Mouse (Mus musculus): ENCODE data around the gene Hnrnph1. TPM values are rescaled to one million over a fixed set of nuclear protein-coding genes. Genes with fewer than 3 reads are reported as not detected.

Hnrnph1 gene
- polyA plus RNA-seq, 1 experiment from 2014 or later: 498 TPM

DNA sequence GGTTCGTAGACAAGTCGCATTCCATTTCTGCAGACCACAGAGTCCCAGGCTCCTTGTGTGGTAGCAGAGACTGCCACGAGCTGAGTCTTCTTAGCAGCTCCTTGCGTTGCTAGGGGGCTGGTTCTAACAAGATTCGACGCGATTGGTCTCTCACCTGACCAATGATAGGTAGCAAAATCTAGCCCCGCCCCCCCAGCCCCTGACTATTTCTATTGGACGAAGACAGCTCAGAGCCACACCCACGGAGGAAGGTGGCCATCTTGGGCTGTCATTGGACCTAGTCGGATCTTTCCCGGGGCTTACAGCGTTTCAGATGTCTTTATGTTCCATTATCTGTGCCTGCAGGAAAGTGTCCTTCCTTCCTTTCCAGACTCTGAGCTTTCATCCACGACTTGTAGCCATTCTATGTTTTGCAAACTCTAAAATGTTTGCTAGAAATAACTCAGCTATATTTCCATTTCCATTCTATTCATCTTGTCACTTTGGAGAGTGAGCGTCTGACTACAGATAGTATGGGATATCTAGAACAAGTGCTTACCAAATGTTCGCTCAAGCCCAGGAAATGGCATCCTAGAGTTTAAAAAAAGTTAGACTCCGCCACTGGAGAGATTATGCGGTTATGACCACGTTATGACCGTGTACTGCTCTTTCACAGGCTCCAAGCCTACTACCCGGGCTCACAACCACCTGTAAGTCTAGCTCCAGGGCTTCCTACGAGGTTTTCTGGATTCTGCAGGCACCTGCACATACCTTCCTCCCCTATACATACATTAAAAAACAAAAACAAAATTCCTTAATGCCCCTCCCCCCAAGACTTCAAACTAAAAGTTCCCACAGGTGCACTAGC lies 45.4 kb downstream of the Hnrnph1 start:
- 25% methylated on average over 22 of the region's 22 CpGs for WGBS

DNA sequence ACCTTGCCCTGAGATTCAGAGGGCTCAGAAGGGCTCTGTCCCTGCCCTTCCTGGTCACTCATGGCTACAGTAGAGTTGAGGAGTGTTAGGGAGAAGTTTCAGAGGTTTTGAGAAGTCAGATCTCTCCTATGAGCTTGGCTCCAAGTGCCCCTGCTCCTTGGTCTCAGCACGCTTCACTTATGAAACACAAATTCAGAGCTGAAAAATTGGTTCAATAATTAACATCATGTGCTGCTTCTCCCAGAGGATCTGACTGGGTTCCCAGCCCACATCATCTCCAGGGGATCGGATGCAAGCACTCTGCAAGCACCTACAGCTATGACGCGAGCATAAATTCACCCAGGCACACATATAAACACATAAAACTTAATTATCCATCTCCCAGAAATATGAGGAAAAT lies 49.3 kb downstream of the Hnrnph1 start:
- WGBS: 89% methylated on average over 4 of the region's 4 CpGs
- Histone ChIP-seq H3K9me3 (replicated peaks) (no peaks in the 10 kb centered on the region), H3K27ac (no peak overlapping the region), H3K36me3 (peaks cover 2% of the 10 kb centered on the region; the same call in 1 of the 2 replicates), H3K4me2 (no peak overlapping the region), H3K27me3 (no peaks in the 10 kb centered on the region), H3K9ac (no peak overlapping the region), H3K4me1 (peaks cover 12% of the 10 kb centered on the region), H3K4me3 (replicated peaks) (no peak overlapping the region)
- ATAC-seq (replicated peaks; ENCODE audit: low FRiP score): no peak

More for the DNA sequence above, 45.4 kb downstream of the Hnrnph1 start:
- Histone ChIP-seq H3K4me1 (peaks cover 6% of the 10 kb centered on the region), H3K9ac (peak overlapping the region; percentile 34), H3K27ac (peak overlapping the region; percentile 52; the same call in 1 of the 2 replicates), H3K9me3 (replicated peaks) (no peaks in the 10 kb centered on the region), H3K27me3 (no peaks in the 10 kb centered on the region), H3K36me3 (peaks cover 29% of the 10 kb centered on the region), H3K4me3 (replicated peaks) (peak overlapping the region; percentile 47), H3K4me2 (peak overlapping the region; percentile 66)
- ATAC-seq (replicated peaks; ENCODE audit: low FRiP score): peak; percentile 97

DNA sequence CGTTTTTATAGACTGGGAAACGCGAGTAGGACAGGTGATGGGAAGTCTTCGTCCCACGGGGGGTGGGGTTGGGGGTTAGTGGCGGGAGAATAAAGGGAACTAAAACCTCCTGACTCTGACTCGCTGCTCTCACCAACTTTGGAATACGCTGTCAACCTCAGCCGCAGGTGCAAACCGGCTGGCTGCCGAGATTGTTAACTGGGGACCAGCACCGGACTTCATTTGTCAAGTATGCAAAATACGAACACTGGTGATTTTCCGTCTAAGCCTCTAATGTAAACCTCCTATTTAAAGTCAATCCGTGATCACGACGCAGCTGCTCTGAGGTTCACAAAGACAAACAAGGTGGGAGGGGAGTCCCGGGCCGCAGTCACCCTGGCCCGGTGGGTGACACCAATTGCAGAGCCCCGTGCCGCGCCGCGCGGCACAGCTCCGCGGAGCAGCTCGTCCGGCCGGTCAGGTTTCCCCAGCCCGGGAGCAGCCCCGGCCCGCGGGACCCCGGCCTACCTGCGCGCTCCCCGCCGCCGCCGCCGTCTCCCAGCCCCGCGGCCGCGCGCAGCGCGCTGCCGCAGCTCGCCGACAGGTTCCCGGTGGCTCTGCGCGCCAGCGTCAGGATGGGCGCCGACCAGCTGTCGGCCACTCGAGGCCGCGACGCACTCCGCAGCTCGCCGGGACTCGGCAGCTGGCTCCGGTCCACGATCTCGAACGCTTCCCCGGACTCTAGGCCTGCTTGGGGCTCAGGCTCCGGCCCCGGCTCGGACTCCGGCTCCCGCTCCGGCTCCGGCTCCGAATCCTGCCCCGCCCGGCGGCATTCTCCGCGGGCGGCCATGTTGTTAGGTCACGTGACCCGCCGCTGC lies 53.7 kb downstream of the Hnrnph1 start, which contains the start of gene Rufy1:
Rufy1 (minus strand) TSS at position 849 of the 857 bp plus-strand sequence.
- WGBS: under 1% methylated on average over 89 of the region's 90 CpGs
- Histone ChIP-seq H3K4me2 (peak within 1 kb of the TSS; percentile 75), H3K4me1 (peaks cover 10% of the 10 kb centered on the region), H3K4me3 (replicated peaks) (peak within 1 kb of the TSS; percentile 84), H3K27me3 (no peaks in the 10 kb centered on the region), H3K27ac (peak within 1 kb of the TSS; percentile 96), H3K9ac (peak within 1 kb of the TSS; percentile 89), H3K36me3 (no peaks in the 10 kb centered on the region), H3K9me3 (replicated peaks) (no peaks in the 10 kb centered on the region)
- ATAC-seq (replicated peaks; ENCODE audit: low FRiP score): peak; percentile 79

DNA sequence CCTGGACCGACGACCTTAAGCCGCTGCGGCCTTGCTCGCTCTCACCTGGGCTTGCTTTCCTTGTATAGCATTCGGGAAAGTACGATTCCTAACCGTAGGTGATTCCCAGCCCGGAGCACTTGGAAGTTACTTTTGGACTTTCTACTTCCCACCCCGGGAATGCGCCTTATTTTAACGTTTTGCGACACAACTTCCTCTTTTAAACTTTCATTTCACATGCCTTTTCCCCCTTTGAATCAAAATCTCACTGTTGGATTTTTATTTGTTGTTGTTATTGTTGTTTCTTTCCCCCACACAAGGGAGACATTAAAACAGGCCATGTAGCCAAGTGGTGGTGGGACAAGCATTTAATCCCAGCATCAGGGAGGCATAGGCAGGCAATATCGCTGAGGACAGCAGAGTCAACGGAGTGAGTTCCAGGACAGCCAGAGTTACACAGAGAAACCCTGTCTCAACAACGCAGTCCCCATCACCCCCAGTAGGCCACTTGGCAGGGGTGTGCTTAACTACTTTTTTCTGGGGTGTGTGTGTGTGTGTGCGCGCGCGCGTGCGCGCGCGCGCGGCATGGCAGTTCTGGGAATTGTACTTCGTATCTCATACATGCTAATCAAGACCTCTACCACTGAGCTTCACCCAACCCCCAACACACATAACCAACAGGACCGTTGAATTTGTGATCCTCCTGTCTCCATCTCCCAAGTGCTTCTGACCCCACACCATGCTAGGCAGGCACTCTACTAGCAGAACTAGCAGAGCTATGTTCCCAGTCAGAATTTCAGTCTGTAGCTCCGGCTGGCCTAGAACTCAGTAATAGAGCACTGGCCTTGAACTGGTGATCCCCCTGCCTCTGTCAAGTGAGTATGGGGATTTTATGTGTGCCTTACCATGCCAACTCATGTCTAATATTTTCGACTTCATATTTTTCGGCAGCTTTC lies 54.6 kb downstream of the Hnrnph1 start:
- peak overlapping the region; percentile 84 for H3K4me3 ChIP-seq (replicated peaks)
- peak overlapping the region; percentile 96 for H3K27ac ChIP-seq
- no peaks in the 10 kb centered on the region for H3K36me3 ChIP-seq
- H3K4me1 ChIP-seq: peaks cover 10% of the 10 kb centered on the region
- WGBS: 35% methylated on average over 32 of the region's 32 CpGs
- no peaks in the 10 kb centered on the region for H3K27me3 ChIP-seq
- peak; percentile 46; the same call in 1 of the 2 replicates for ATAC-seq (replicated peaks; ENCODE audit: low FRiP score)
- peak overlapping the region; percentile 89 for H3K9ac ChIP-seq
- H3K9me3 ChIP-seq (replicated peaks): no peaks in the 10 kb centered on the region
- peak overlapping the region; percentile 75 for H3K4me2 ChIP-seq

DNA sequence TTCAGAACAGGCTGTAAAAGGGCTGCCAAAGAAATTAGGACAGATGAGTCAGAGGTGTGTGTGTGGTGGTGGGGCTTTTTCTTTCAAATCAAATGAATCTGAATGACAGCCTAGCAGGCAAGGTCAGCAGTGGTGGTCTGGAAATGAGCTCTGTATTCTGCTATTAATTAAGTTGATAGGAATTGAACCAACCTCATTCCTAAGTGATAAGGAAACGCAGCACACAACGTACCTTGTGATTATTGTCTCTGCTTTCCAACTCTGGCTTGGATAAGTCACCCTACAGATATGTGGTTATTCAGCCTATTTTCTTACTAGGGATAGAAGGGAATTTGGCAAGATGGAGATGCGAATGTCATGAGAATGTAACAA lies 55.3 kb downstream of the Hnrnph1 start:
- ATAC-seq (replicated peaks; ENCODE audit: low FRiP score): no peak
- Histone ChIP-seq H3K36me3 (no peaks in the 10 kb centered on the region), H3K9me3 (replicated peaks) (no peaks in the 10 kb centered on the region), H3K27ac (no peak overlapping the region), H3K4me3 (replicated peaks) (no peak overlapping the region), H3K27me3 (no peaks in the 10 kb centered on the region), H3K4me1 (peaks cover 10% of the 10 kb centered on the region), H3K9ac (no peak overlapping the region), H3K4me2 (no peak overlapping the region)
- 96% methylated on average over 3 of the region's 3 CpGs for WGBS

DNA sequence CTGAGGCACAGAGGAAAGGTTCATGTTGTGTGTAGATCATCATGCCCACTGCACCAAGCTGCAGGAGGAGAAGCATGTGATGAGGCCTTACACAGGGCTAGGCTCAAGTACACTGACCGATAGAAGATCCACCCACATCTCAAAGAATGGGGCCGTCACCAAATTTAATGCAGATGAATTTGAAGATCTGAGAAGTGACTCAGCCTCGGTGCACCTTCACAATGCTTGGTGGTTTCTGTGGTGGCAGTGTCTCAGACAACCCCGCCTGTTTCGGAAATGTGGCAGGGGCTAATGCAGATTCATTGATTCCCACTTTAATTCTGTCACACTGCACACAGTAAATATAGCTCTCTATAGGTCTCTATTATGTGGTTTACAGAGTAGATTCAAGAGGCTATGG lies 56.1 kb downstream of the Hnrnph1 start:
- no peaks in the 10 kb centered on the region for H3K27me3 ChIP-seq
- no peaks in the 10 kb centered on the region for H3K9me3 ChIP-seq (replicated peaks)
- WGBS: 90% methylated on average over 5 of the region's 5 CpGs
- H3K27ac ChIP-seq: no peak overlapping the region
- H3K4me2 ChIP-seq: no peak overlapping the region
- no peak overlapping the region for H3K4me3 ChIP-seq (replicated peaks)
- no peaks in the 10 kb centered on the region for H3K36me3 ChIP-seq
- no peak overlapping the region for H3K9ac ChIP-seq
- H3K4me1 ChIP-seq: peaks cover 10% of the 10 kb centered on the region
- ATAC-seq (replicated peaks; ENCODE audit: low FRiP score): no peak

MicroRNAs encoded within 50 kb of the gene (microRNA counts, 519-probe panel; counts per million panel counts)
- microRNA mmu-miR-804: 2,854 counts per million, percentile 73 among the panel's probes with 10 or more counts

Small RNA genes within 50 kb of the gene (microRNA-seq; reads per million reads assigned to microRNA genes)
- gene Mir804: not detected

Other genes with a start within 250 kb of the Hnrnph1 start
- 40.0 and 42.9 TPM in 2 replicates for gene Tbc1d9b, start 245.6 kb upstream of the Hnrnph1 start, polyA plus RNA-seq (2015; fragmentation: Nextera tagmentation; extraction: Ambion mirVana)
- 19.3 and 20.0 TPM in 2 replicates for gene Mrnip, start 202.5 kb upstream of the Hnrnph1 start, polyA plus RNA-seq (2015; fragmentation: Nextera tagmentation; extraction: Ambion mirVana)
- gene Sqstm1, start 166.2 kb upstream of the Hnrnph1 start, polyA plus RNA-seq (2015; fragmentation: Nextera tagmentation; extraction: Ambion mirVana): 233 and 259 TPM in 2 replicates
- 37.3 and 37.5 TPM in 2 replicates for gene Mgat4b, start 166.1 kb upstream of the Hnrnph1 start, polyA plus RNA-seq (2015; fragmentation: Nextera tagmentation; extraction: Ambion mirVana)
- 1.4 and 1.9 TPM in 2 replicates for gene Ltc4s, start 138.4 kb upstream of the Hnrnph1 start, polyA plus RNA-seq (2015; fragmentation: Nextera tagmentation; extraction: Ambion mirVana)
- gene Maml1, start 84.7 kb upstream of the Hnrnph1 start, polyA plus RNA-seq (2015; fragmentation: Nextera tagmentation; extraction: Ambion mirVana): 5.2 and 5.8 TPM in 2 replicates
- 372 and 393 TPM in 2 replicates for gene Canx, start 51.3 kb upstream of the Hnrnph1 start, polyA plus RNA-seq (2015; fragmentation: Nextera tagmentation; extraction: Ambion mirVana)
- gene Cby3, start 22.5 kb upstream of the Hnrnph1 start, polyA plus RNA-seq (2015; fragmentation: Nextera tagmentation; extraction: Ambion mirVana): 0.78 and 1.3 TPM in 2 replicates
- 25.7 and 27.9 TPM in 2 replicates for gene Rufy1, start 54.1 kb downstream of the Hnrnph1 start, polyA plus RNA-seq (2015; fragmentation: Nextera tagmentation; extraction: Ambion mirVana)
- gene Adamts2, start 225.1 kb downstream of the Hnrnph1 start, polyA plus RNA-seq (2015; fragmentation: Nextera tagmentation; extraction: Ambion mirVana): 4.7 and 5.8 TPM in 2 replicates